ENCODE assay signal across 13 mouse cellular contexts in the genomic region with DNA sequence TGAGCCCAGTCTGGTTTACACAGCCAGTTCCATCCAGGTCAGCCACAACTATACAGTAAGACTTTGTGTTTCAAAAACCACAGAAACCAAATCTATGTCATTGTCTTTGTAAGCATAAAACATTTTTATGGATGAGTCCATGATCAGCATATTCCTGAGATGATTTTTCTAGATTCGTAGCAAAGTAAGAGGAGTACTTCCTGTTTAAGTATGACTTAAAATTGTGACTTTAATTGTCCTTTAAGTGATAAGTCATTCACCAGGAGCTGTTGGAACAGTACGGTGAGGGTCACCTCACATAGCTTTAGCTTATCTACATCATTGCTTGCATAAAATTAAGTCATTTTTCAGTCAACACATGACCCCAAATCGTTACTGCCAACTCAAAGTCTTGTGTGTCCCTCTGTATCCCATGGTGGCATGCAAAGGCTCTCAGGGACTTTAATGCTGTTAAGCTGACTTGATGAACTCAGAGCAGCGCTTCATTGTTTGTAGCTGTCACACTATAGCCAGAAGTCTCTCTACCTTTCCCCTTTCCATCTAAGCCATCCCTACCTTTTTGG. TPM values are rescaled to one million over a fixed set of nuclear protein-coding genes. Genes with fewer than 3 reads are reported as not detected.
DNase-seq lines count a peak whose midpoint lies in the region; ATAC-seq and TF ChIP-seq lines count a peak whose summit lies in the region.
"Had no signal": no experiment of that assay in that cellular context is flagged by ENCODE, and none has a peak within 500 bp of the region (broad histone marks: within the 10 kb centered on the region; RNA-seq: fewer than 3 reads in every experiment).

No protein-coding gene starts in this region.

- peaks cover 63% of the 10 kb centered on the region for H3K36me3 ChIP-seq in heart, embryonic 13.5 days
- H3K36me3 ChIP-seq in thymus, adult 2 months (ENCODE audit: control insufficient read depth, insufficient read depth, low read length): peaks cover 46% of the 10 kb centered on the region
- H3K36me3 ChIP-seq in midbrain, embryonic 15.5 days (replicated peaks): no peaks in the 10 kb centered on the region; the same call in 1 of the 2 replicates
- peaks cover 19% of the 10 kb centered on the region; the same call in 1 of the 2 replicates for H3K36me3 ChIP-seq in kidney, embryonic 16.5 days (ENCODE audit: insufficient read depth, low read length)

- intact Hi-C loops in heart, postnatal 25 days (cut with DNase I): loop anchor here (5.0 kb wide), 3 partner anchors 129 to 689 kb away; no protein-coding TSS in a partner anchor

- ATAC-seq in heart, embryonic 13.5 days (ENCODE audit: extremely low read depth, insufficient number of reproducible peaks, low FRiP score, low TSS enrichment): no peak
- no peak for ATAC-seq in midbrain, embryonic 15.5 days (replicated peaks)
- ATAC-seq in kidney, embryonic 16.5 days (ENCODE audit: low FRiP score, low TSS enrichment): no peak

- DNase-seq in heart, postnatal 25 days (ENCODE audit: low spot score): no peak
- DNase-seq in thymus, adult 2 months: no peak
- DNase-seq in thymus, postnatal 36 days: no peak
- no peak for DNase-seq in left cerebral cortex, adult 18-20 months (ENCODE audit: low spot score in 2 of 2)
- DNase-seq in frontal cortex, postnatal 14 days (ENCODE audit: low spot score in 2 of 2): no peak
- DNase-seq: cerebellum, postnatal 14 days; heart, postnatal 36 days; kidney, postnatal 36 days; left cerebral cortex, postnatal 4 days; lung, postnatal 10 days had no signal

- H3K9ac ChIP-seq in heart, embryonic 13.5 days: no peak overlapping the region
- no peak overlapping the region for H3K9ac ChIP-seq in midbrain, embryonic 15.5 days
- no peak overlapping the region for H3K9ac ChIP-seq in kidney, embryonic 16.5 days (replicated peaks; ENCODE audit: low read length)

- TF ChIP-seq CTCF in thymus, adult 2 months (IDR thresholded peaks at IDR 0.05; ENCODE audit: borderline replicate concordance, control insufficient read depth, extremely low read depth, insufficient read depth, low read length, poor library complexity): no peak

- no peak overlapping the region for H3K27ac ChIP-seq in heart, embryonic 13.5 days (replicated peaks)
- peak overlapping the region; percentile 31; the same call in 1 of the 2 replicates for H3K27ac ChIP-seq in thymus, adult 2 months (ENCODE audit: control insufficient read depth, insufficient read depth, low read length)
- no peak overlapping the region for H3K27ac ChIP-seq in midbrain, embryonic 15.5 days
- no peak overlapping the region for H3K27ac ChIP-seq in kidney, embryonic 16.5 days (ENCODE audit: low read length)

- H3K9me3 ChIP-seq in heart, embryonic 13.5 days: no peaks in the 10 kb centered on the region
- no peaks in the 10 kb centered on the region for H3K9me3 ChIP-seq in midbrain, embryonic 15.5 days
- H3K9me3 ChIP-seq in kidney, embryonic 16.5 days (ENCODE audit: low read length): no peaks in the 10 kb centered on the region

- peaks cover 66% of the 10 kb centered on the region for H3K4me1 ChIP-seq in heart, embryonic 13.5 days
- peaks cover 15% of the 10 kb centered on the region for H3K4me1 ChIP-seq in thymus, adult 2 months (replicated peaks; ENCODE audit: control insufficient read depth, insufficient read depth, low read length)
- peaks cover 59% of the 10 kb centered on the region for H3K4me1 ChIP-seq in midbrain, embryonic 15.5 days
- H3K4me1 ChIP-seq in kidney, embryonic 16.5 days (ENCODE audit: insufficient read depth, low read length): peaks cover 45% of the 10 kb centered on the region

- no peak for TF ChIP-seq POLR2A in thymus, adult 2 months (IDR thresholded peaks at IDR 0.05; ENCODE audit: control insufficient read depth, extremely low read depth, insufficient read depth, low read length, poor library complexity)

- H3K4me3 ChIP-seq in heart, embryonic 13.5 days: no peak overlapping the region
- no peak overlapping the region for H3K4me3 ChIP-seq in thymus, adult 2 months (ENCODE audit: control insufficient read depth, insufficient read depth, low read length)
- peak overlapping the region; percentile 48 for H3K4me3 ChIP-seq in midbrain, embryonic 15.5 days
- no peak overlapping the region for H3K4me3 ChIP-seq in kidney, embryonic 16.5 days (ENCODE audit: low read length)

- H3K27me3 ChIP-seq in heart, embryonic 13.5 days (replicated peaks): no peaks in the 10 kb centered on the region
- no peaks in the 10 kb centered on the region for H3K27me3 ChIP-seq in thymus, adult 2 months (ENCODE audit: control insufficient read depth, insufficient read depth, low read length)
- no peaks in the 10 kb centered on the region for H3K27me3 ChIP-seq in midbrain, embryonic 15.5 days (replicated peaks)
- H3K27me3 ChIP-seq in kidney, embryonic 16.5 days (ENCODE audit: insufficient read depth, low read length): no peaks in the 10 kb centered on the region

- peak overlapping the region; percentile 74 for H3K4me2 ChIP-seq in heart, embryonic 13.5 days
- H3K4me2 ChIP-seq in midbrain, embryonic 15.5 days: peak overlapping the region; percentile 68
- H3K4me2 ChIP-seq in kidney, embryonic 16.5 days (replicated peaks; ENCODE audit: low read depth, low read length): no peak overlapping the region

- WGBS in heart, embryonic 13.5 days: 84% methylated on average over 4 of the region's 4 CpGs
- 91% methylated on average over 4 of the region's 4 CpGs for WGBS in thymus, adult 2 months
- WGBS in midbrain, embryonic 15.5 days: 87% methylated on average over 4 of the region's 4 CpGs
- 83% methylated on average over 4 of the region's 4 CpGs for WGBS in kidney, embryonic 16.5 days

RNA-seq across cellular contexts. Expression of a gene that starts 6.9 kb away (rescaled TPM):
- 46.0 and 50.7 TPM in 2 replicates for polyA plus RNA-seq in heart, embryonic 13.5 days (2015; fragmentation: Nextera tagmentation; extraction: Ambion mirVana)
- 10 to 100 TPM; 44.9 to 52.5 TPM for total RNA-seq in heart, postnatal 25 days (2021)
- polyA plus RNA-seq in thymus, adult 2 months (2012; rRNA removed): 78.1 and 106 TPM in 2 replicates
- polyA plus RNA-seq in midbrain, embryonic 15.5 days (2015; fragmentation: Nextera tagmentation; extraction: Ambion mirVana): 40.3 and 44.4 TPM in 2 replicates
- total RNA-seq in left cerebral cortex, adult 18-20 months (2021): 10 to 100 TPM; 33.7 to 37.3 TPM
- 47.9 and 51.4 TPM in 2 replicates for polyA plus RNA-seq in kidney, embryonic 16.5 days (2015; fragmentation: Nextera tagmentation; extraction: Ambion mirVana)
